Mouse (Mus musculus): ENCODE measurements at regions not wholly inside any gene's neighbourhood (a gene's known extent, or its start where the extent isn't known, plus 50 kb on each side); places are given as distances from the start of the nearest gene placed in this dataset.

DNA sequence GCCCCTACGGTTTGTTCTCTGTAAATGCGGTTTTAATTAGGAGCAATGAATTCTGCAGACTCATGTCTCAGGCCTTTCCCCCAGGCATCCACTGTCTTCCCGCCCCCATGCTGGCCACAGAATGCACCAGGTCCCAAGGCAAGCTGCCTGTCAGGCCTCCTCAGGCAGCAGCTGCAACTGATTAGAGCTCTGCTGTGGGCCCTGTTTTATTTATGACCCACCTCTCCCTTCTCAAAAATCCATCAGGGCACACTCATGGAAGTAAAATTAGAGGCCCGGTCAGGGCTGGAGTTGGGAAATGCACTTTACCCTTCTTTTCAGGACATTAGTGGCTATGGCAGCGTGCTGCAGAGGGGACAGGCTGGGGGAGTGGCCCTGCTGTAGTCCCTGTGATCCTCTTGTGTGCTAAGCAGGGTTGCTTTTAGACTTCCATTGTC lies 93.9 kb upstream of the S1pr3 start:
- TF ChIP-seq CEBPB (IDR thresholded peaks at IDR 0.05; ENCODE audit: low read depth), result peak; percentile 49
- TF ChIP-seq CTCF (IDR thresholded peaks at IDR 0.05; ENCODE audit: control insufficient read depth, insufficient read depth, insufficient read length), result no peak
- TF ChIP-seq USF1 (IDR thresholded peaks at IDR 0.05; ENCODE audit: low read depth), result no peak
- TF ChIP-seq FOSL1 (IDR thresholded peaks at IDR 0.05; ENCODE audit: insufficient read depth, low read length, poor library complexity, severe bottlenecking), result no peak
